Mouse (Mus musculus): ENCODE results near the gene Ppara. TPM values are rescaled to one million over a fixed set of nuclear protein-coding genes. Genes with fewer than 3 reads are reported as not detected.

Gene Ppara
- total and polyA plus RNA-seq, 3 experiments = 0.27 to 0.78 TPM; not detected in 1

GRCm38 (mm10) chr15:85798676-85799075, 63.9 kb downstream of the Ppara start:
- no peaks in the 10 kb centered on the region for H3K4me1 ChIP-seq (ENCODE audit: control insufficient read depth in 1 of 2, insufficient read depth in 2 of 2, low read length in 2 of 2)
- H3K79me2 ChIP-seq (ENCODE audit: control insufficient read depth, insufficient read depth, low read length, poor library complexity) = no peaks in the 10 kb centered on the region
- H3K27me3 ChIP-seq (ENCODE audit: control insufficient read depth in 1 of 2, insufficient read depth in 2 of 2, low read length in 2 of 2) = no peaks in the 10 kb centered on the region
- no peak overlapping the region for H3K27ac ChIP-seq (ENCODE audit: control insufficient read depth, low read depth, low read length)
- H3K9ac ChIP-seq (ENCODE audit: control insufficient read depth, low read depth, low read length, poor library complexity, severe bottlenecking) = no peak overlapping the region
- H3K4me3 ChIP-seq (ENCODE audit: control insufficient read depth in 1 of 2, insufficient read depth in 1 of 2, low read depth in 2 of 2, low read length in 2 of 2) = no peak overlapping the region
- no peak for DNase-seq (ENCODE audit: low read depth, low spot score)
- TF ChIP-seq JUND (IDR thresholded peaks at IDR 0.05; ENCODE audit: low read depth, low read length) = no peak
- no peak for TF ChIP-seq NELFE (IDR thresholded peaks at IDR 0.05; ENCODE audit: low read depth, low read length)
- TF ChIP-seq USF1 (IDR thresholded peaks at IDR 0.05; ENCODE audit: low read depth, low read length) = no peak
- no peak for TF ChIP-seq HCFC1 (IDR thresholded peaks at IDR 0.05; ENCODE audit: low read depth, low read length)
- no peak for TF ChIP-seq TCF12 (IDR thresholded peaks at IDR 0.05; ENCODE audit: low read depth, low read length)
- TF ChIP-seq TAL1 (IDR thresholded peaks at IDR 0.05; ENCODE audit: low read length) = no peak
- TF ChIP-seq MEF2A (IDR thresholded peaks at IDR 0.05; ENCODE audit: extremely low read depth, insufficient replicate concordance, low read depth, low read length, poor library complexity, severe bottlenecking) = no peak
- TF ChIP-seq EP300 (IDR thresholded peaks at IDR 0.05; ENCODE audit: low read depth in 1 of 2, low read length in 2 of 2) = no peak
- no peak for TF ChIP-seq MAZ (IDR thresholded peaks at IDR 0.05; ENCODE audit: low read depth, low read length)
- no peak for TF ChIP-seq ZKSCAN1 (IDR thresholded peaks at IDR 0.05; ENCODE audit: low read depth, low read length)
- no peak for TF ChIP-seq TBP (IDR thresholded peaks at IDR 0.05; ENCODE audit: low read depth, low read length)
- TF ChIP-seq MYC (IDR thresholded peaks at IDR 0.05; ENCODE audit: low read depth, low read length) = no peak
- TF ChIP-seq POLR2AphosphoS2 (IDR thresholded peaks at IDR 0.05; ENCODE audit: low read length) = no peak
- TF ChIP-seq SMC3 (IDR thresholded peaks at IDR 0.05; ENCODE audit: low read depth, low read length) = no peak
- no peak for TF ChIP-seq KAT2A (conservative IDR thresholded peaks at IDR 0.05; ENCODE audit: low read depth, low read length)
- TF ChIP-seq SIN3A (IDR thresholded peaks at IDR 0.05; ENCODE audit: low read length) = no peak
- TF ChIP-seq MYB (IDR thresholded peaks at IDR 0.05; ENCODE audit: low read depth, low read length) = no peak
- TF ChIP-seq E2F4 (IDR thresholded peaks at IDR 0.05; ENCODE audit: borderline replicate concordance, low read depth, low read length) = no peak
- no peaks in the 10 kb centered on the region for H3K9me3 ChIP-seq (replicated peaks; ENCODE audit: insufficient read depth, low read length)
- no peaks in the 10 kb centered on the region for H3K36me3 ChIP-seq (ENCODE audit: control insufficient read depth in 1 of 2, insufficient read depth in 2 of 2, low read length in 2 of 2)

- TF ChIP-seq ZMIZ1 (IDR thresholded peaks at IDR 0.05; ENCODE audit: low read depth, low read length) = no peak
- no peaks in the 10 kb centered on the region for H3K36me3 ChIP-seq (ENCODE audit: control insufficient read depth in 1 of 2, insufficient read depth in 2 of 2, low read length in 2 of 2)
- H3K4me3 ChIP-seq (ENCODE audit: control insufficient read depth in 1 of 2, insufficient read depth in 1 of 2, low read depth in 2 of 2, low read length in 2 of 2) = no peak overlapping the region
- no peak overlapping the region for H3K9ac ChIP-seq (ENCODE audit: control insufficient read depth, low read depth, low read length, poor library complexity, severe bottlenecking)
- H3K27ac ChIP-seq (ENCODE audit: control insufficient read depth, low read depth, low read length) = no peak overlapping the region
- no peaks in the 10 kb centered on the region for H3K9me3 ChIP-seq (replicated peaks; ENCODE audit: insufficient read depth, low read length)
- no peaks in the 10 kb centered on the region for H3K79me2 ChIP-seq (ENCODE audit: control insufficient read depth, insufficient read depth, low read length, poor library complexity)
- no peaks in the 10 kb centered on the region for H3K27me3 ChIP-seq (ENCODE audit: control insufficient read depth in 1 of 2, insufficient read depth in 2 of 2, low read length in 2 of 2)
- DNase-seq (ENCODE audit: low read depth, low spot score) = no peak
- H3K4me1 ChIP-seq (ENCODE audit: control insufficient read depth in 1 of 2, insufficient read depth in 2 of 2, low read length in 2 of 2) = no peaks in the 10 kb centered on the region
Measured at GRCm38 (mm10) chr15:85802931-85803330, 68.1 kb downstream of the Ppara start.

All from MEL (cell line).